Mouse (Mus musculus) layer of hippocampus, postnatal 14 days (tissue): ENCODE results near the gene Nbeal1. TPM values are rescaled to one million over a fixed set of nuclear protein-coding genes. Genes with fewer than 3 reads are reported as not detected.
"Not testable (repeated sequence)": the region's sequence is repeated elsewhere in the genome, so short reads cannot be mapped to it uniquely, and the experiment has no call there.

Experiments used
- DNase-seq, 2 experiments: peaks; one replicate each; pipeline ENCODE4 v3.0.0; 2021 to 2022; ENCODE audit warnings: low spot score in 2 of 2, mixed read lengths in 1 of 2
- long read RNA-seq, 2 experiments: library from polyadenylated mRNA; stranded (forward); transcript quantifications; one replicate each; pipeline ENCODE4 v2.0.0; 2021
- total RNA-seq, 2 experiments: library from RNA; stranded (reverse); gene quantifications; 2 replicates each; pipeline ENCODE4 v1.2.3; 2021

The Nbeal1 gene
- total RNA-seq, result 10 to 100 TPM; 20.2 to 23.9 TPM
- long read RNA-seq, experiment 1, partial matches to known transcripts, result 1 of 2 reads
- long read RNA-seq, experiment 1, other reads (novel, unspliced or antisense), result 1 of 2 reads
- long read RNA-seq, experiment 2, partial matches to known transcripts, result 2 of 3 reads
- long read RNA-seq, experiment 2, other reads (novel, unspliced or antisense), result 1 of 3 reads

GRCm38 (mm10) chr1:60179932-60180783 is at the start of gene Nbeal1:
Gene Nbeal1, plus strand, starts transcription at chr1:60180599.
- peak; percentile 96 to 98 for DNase-seq

- DNase-seq, result no peak
Observed at GRCm38 (mm10) chr1:60137346-60137745, 43.1 kb upstream of the Nbeal1 start.

DNA sequence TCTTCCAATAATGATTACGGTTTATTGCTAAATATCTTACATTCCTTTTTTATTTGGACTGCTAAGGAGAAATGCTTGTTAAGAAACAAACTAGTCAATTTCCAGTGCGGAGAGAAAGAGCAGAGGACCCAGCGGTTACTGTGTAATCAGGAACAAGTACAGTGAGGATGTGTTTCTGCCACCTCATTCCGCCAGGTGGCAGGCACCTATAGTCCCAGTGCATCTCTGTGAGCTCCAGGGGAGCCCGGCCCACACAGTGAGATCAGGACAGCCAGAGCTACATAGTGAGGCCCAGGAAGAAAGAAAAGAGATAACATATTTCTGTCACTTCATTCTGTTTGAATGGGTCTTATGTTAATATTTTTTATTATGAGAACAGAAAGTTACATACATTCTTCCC is 27.7 kb upstream of the Nbeal1 start:
- no peak for DNase-seq

DNA sequence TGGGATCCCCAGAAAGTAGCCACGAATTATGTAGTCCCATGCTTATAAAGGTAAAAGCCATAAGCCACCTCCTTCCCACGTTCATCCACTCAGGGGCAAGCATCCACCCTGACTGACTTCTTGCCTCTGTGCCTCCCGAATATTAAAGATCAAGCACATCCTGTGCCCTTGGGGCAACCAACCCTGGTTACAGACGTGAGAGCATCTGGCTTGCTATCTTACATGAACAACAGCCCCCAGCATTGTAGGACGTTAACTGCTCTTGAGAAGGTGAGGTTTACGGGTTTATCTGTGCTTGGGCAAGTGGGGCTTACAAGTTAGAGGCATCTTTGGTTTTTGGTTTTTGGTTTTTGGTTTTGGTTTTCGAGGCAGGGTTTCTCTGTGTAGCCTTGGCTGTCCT is 23.7 kb upstream of the Nbeal1 start:
- DNase-seq, result no peak

GRCm38 (mm10) chr1:60158411-60158810 is 22.0 kb upstream of the Nbeal1 start:
- DNase-seq, result peak; percentile 6 to 10

GRCm38 (mm10) chr1:60163676-60164075 is 16.7 kb upstream of the Nbeal1 start:
- DNase-seq, result no peak

DNA sequence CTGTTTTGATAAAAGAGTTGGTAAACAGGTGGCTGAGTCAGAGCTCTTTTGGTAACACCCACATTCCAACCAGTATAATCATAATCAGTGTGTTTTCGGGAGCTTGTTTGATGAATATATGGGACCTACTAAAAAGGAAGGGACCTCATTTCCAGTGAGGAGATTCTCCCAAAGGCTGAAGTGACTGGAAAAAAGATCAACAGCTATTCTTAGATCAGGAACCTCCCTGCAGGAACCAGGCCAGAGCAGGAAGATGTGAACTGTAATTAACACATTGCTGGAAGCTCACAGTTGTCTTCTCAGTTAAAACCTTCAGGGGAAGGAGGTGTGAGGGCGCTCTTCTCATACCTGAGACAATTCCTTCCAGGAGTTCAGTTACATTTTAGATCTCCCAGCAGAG is 10.8 kb upstream of the Nbeal1 start:
- DNase-seq, result no peak

DNA sequence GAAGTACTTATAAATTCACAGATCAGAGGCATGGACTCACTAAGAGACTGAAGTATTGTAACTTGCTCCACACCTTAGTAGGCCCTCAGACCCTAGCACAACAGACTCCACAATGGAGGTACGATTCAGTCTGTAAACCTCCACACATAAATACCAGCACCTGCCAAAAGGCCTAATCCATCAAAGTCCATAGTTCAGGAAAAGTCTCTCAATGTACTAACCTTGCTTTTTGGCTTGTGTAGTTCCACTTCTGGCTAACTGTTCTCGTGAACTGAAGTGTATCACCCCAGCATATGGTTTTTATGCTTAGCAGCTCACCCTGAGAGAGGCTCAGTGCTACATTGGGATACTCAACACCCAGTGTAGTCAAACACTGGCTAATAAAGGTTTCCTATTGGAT is 10.1 kb upstream of the Nbeal1 start:
- no peak for DNase-seq

DNA sequence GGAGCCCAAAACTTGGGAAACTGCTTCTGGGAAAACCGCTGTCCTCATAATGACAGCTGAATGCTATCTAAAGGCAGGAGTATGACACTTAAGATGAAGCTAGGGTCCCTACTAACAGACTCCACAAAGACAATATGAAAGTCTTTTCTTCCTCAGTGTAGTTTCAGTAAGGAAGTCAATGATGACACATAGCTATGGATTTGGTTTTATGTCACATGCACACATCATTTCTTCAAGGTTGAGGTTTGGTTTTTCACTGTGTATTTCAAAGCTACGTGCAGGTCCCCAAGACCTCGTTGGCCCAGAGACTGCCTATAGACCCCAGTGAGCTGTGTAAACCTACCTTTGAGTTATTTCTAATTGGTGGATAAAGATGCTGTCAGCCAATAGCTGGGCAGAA is 7.3 kb upstream of the Nbeal1 start:
- no peak for DNase-seq

DNA sequence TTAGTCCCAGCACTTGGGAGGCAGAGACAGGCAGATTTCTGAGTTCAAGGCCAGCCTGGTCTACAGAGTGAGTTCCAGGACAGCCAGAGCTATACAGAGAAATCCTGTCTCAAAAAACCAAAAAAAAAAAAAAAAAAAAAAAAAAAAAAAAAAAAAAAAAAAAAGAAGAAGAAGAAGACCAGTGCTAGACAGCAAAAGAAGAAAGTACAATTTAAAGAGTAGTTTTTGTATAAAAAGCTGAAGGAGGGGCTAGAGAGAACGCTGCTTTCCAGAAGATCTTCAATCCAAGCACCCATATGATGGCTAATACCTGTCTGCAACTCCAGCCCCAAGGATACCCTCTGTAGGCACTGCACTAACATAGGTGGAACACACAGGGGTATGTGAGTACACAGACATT is 2.6 kb upstream of the Nbeal1 start:
- DNase-seq, result not testable (repeated sequence)

DNA sequence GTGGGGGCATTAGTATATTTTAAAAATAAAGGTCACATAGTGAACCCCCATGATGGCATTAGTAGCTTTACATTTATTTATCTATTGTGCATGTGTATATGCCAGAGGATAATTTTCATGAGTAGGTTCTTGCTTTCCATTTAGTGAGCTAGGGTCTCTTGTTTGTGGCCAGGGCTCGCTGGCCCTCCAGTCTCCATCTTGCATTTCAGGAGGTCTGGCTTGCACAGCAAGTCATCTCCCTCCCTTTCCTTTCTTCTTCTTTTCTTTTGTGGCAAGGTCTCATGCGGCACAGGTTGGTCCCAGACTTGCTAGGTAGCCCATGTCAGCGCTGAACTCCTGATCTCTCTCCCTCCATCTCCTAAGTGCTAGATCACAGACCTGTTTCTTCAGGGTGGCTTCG is 1.0 kb upstream of the Nbeal1 start:
- DNase-seq, result no peak

GRCm38 (mm10) chr1:60180784-60181221 is 404 bp downstream of the Nbeal1 start:
- peak in 1 of 2 experiments; percentile 12 for DNase-seq

DNA sequence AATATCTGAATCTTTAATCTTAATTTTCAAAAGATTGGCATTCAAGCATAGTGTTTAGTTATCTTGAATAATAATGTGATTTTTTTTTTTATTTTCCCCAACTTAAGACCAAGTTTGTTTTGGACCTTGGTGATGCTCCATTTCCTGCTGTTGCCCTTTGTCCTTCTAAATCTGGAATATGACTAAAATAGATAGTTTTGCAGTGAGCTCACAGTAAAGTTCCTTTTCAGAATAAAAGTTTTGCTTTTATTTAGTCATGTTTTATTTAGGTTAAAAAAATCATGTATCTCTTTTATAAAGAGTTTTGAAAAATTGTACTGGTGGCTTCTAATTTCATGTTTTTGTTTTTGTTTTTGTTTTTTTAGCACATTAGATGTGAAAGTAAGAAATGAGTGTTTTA is 8.1 kb downstream of the Nbeal1 start:
- no peak for DNase-seq

DNA sequence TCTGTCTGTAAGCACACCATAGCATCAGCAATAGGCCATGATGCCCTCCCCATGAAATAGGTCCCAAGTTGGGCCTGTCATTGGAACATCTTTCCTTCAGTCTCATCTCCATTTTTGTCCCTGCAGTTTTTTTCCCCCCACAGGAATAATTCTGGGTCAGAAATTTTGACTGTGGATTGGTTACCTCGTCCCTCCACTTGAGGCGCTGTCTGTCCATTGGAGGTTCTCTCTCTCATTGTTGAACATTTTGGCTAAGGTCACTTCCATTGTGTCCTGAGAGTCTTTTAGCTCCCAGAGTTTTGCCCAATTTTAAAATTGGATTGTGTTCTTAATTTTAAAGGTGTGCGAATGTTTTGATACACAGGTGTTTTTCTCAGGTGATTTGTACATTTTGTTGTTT is 16.4 kb downstream of the Nbeal1 start:
- DNase-seq, result no peak

GRCm38 (mm10) chr1:60199006-60199405 is 18.6 kb downstream of the Nbeal1 start:
- no peak for DNase-seq

DNA sequence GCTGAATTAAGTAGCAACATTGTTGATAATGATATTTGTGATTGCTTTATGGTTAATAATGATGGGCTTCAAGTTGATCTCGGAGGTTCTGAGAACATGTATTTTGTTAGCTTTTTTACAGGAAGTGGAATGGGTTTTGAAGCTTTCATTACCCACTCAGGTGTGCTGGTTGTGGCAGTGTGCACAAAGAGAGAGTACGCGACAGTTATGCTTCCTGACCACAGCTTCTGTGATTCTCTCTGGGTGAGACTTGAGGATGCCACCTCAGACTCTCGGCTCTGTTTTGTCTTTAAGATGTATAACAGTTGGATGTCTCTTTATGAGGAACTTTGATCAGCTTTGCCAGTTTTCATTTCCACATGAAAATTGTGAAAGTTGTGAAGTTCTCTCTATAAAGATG is 55.9 kb downstream of the Nbeal1 start:
- DNase-seq, result no peak

DNA sequence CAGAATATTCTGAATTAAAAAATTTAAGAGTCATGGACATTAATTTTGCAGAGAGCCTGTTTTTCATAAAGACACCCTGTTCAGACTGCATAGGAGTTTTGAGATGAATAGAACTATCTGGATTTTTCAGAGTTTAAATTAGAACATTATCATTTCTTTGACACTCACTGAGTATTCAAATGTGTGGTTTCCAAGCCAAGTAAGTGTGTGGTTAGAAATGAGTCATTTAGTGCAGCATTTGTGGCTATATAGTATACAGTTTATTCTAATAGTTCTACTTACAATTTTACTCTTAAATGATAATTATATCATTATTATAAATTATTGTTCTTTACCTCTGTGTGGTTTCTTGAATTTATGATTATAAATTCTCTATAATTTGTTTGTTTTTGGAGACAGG is 60.0 kb downstream of the Nbeal1 start:
- no peak for DNase-seq

GRCm38 (mm10) chr1:60268113-60268512 is 87.7 kb downstream of the Nbeal1 start:
- no peak for DNase-seq

GRCm38 (mm10) chr1:60269314-60269713 is 88.9 kb downstream of the Nbeal1 start:
- no peak for DNase-seq

- peak in 1 of 2 experiments; percentile 8 for DNase-seq
Observed at GRCm38 (mm10) chr1:60272471-60272870, 92.1 kb downstream of the Nbeal1 start.

DNA sequence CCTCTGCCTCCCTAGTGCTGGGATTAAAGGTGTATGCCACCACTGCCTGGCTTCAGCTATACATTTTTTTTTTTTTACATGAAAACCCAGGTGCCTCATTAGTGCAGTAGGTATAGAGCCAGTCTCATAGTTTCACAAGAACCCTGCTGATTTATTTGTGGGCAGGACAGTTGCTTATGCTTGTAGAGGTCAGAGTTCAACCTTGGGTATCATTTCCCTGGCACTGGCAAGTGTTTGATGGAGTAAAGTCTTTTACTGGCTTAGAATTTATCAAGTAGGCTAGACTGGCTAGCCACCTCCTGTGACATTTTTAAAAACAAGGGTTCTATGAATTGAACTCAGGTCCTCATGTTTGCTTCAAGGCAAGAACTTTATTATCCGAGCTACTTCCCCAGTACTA is 113.5 kb downstream of the Nbeal1 start:
- DNase-seq, result no peak

- DNase-seq, result peak; percentile 87 to 90
Observed at GRCm38 (mm10) chr1:60342808-60343629, 162.6 kb downstream of the Nbeal1 start, which contains the start of gene Cyp20a1. Gene Cyp20a1, plus strand, starts transcription at chr1:60343323.
